Mouse (Mus musculus) forebrain, embryonic 12.5 days (tissue): ENCODE data around the gene Slc25a34. TPM values are rescaled to one million over a fixed set of nuclear protein-coding genes. Genes with fewer than 3 reads are reported as not detected.

Experiments used
- ATAC-seq: fragments of 200-750 bp; cut with Nextera tagmentation; 2 replicates; pipeline ENCODE4 v1.8.0; 2017; ENCODE audit warnings: moderate TSS enrichment; ENCODE audit not compliant: low FRiP score
- H3K27ac ChIP-seq: fragments of 300-500 bp; sonication (generic); 2 replicates; pipeline ENCODE4 v1.5.1; 2016; ENCODE audit warnings: mild to moderate bottlenecking
- H3K27me3 ChIP-seq: fragments of 300-500 bp; sonication (generic); 2 replicates; pipeline ENCODE4 v1.6.1; 2016; ENCODE audit warnings: mild to moderate bottlenecking
- H3K36me3 ChIP-seq: fragments of 300-500 bp; sonication (generic); replicated peaks from 2 replicates; pipeline ENCODE4 v1.6.1; 2016; ENCODE audit warnings: mild to moderate bottlenecking
- H3K4me1 ChIP-seq: fragments of 300-500 bp; sonication (generic); 2 replicates; pipeline ENCODE4 v1.6.1; 2016
- H3K4me2 ChIP-seq: fragments of 300-500 bp; sonication (generic); 2 replicates; pipeline ENCODE4 v1.6.1; 2016; ENCODE audit warnings: mild to moderate bottlenecking, moderate library complexity
- H3K4me3 ChIP-seq: fragments of 300-500 bp; sonication (generic); replicated peaks from 2 replicates; pipeline ENCODE4 v1.5.1; 2016; ENCODE audit warnings: mild to moderate bottlenecking
- H3K9ac ChIP-seq: fragments of 300-500 bp; sonication (generic); 2 replicates; pipeline ENCODE4 v1.6.1; 2016; ENCODE audit warnings: mild to moderate bottlenecking
- H3K9me3 ChIP-seq: fragments of 300-500 bp; sonication (generic); 2 replicates; pipeline ENCODE4 v1.6.1; 2016
- WGBS: fragments of 180-500 bp; shearing (Covaris S2); methylation state at CpG from one replicate; pipeline ENCODE4 v1.1.7; 2016; 5-methylcytosine and 5-hydroxymethylcytosine counted together
- polyA plus RNA-seq: library from polyadenylated mRNA; unstranded; fragments of >200 nt; fragmentation: Nextera tagmentation; extraction: Ambion mirVana; gene quantifications from 2 replicates; pipeline ENCODE4 v1.2.1, GENCODE M21; 2016

Slc25a34 gene
- polyA plus RNA-seq, 1 experiment from 2014 or later, result not detected

DNA sequence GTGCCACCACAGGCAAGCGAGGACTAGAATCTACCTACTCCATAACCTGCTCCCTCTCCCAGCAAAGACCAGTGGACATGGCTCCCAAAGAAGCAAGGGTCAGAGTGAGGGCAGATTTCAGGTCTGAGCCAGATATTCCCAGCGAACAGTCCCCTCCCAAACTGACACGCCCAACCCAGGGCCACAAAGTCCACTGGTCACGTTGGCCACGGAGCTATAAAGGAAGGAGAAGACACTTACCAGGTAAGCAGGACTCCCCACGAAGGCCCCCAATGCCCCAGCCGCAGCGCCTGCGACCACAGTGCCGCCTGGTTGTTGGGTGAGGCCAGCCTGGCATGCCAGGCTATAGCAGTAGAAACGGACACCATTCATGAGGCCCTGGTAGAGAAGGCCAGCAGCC is 584 bp downstream of the Slc25a34 start:
- no peak overlapping the region for H3K4me3 ChIP-seq
- WGBS, result 82% methylated on average over 11 of the region's 11 CpGs
- peak overlapping the region; percentile 36; the same call in 1 of the 2 replicates for H3K27ac ChIP-seq

DNA sequence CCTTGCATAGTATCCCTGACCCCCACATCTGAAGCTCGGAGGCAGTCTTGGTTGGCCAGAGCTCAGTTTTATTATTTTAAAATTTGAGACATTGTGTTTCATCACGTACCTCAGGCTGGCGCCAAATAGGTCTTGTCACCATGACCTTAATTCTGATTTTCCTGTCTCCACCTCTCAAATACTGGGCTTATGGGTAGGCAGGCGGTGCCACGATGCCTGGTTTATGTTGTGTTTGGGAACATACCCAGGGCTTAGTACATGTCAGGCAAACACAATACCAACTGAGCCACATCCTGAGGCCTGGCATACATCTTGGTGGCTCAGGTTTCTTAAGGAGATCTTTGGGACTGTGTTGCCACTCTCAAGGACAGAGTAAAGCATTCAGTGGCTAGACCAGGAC is 1.0 kb downstream of the Slc25a34 start:
- Histone ChIP-seq H3K27ac (no peak overlapping the region), H3K9me3 (no peaks in the 10 kb centered on the region), H3K4me2 (no peak overlapping the region), H3K36me3 (peaks cover 17% of the 10 kb centered on the region), H3K4me3 (no peak overlapping the region), H3K4me1 (peaks cover 10% of the 10 kb centered on the region), H3K9ac (no peak overlapping the region), H3K27me3 (peaks cover 7% of the 10 kb centered on the region)
- WGBS, result 82% methylated on average over 5 of the region's 5 CpGs
- no peak for ATAC-seq

More for the DNA sequence above, 584 bp downstream of the Slc25a34 start:
- Histone ChIP-seq H3K4me2 (no peak overlapping the region), H3K36me3 (peaks cover 22% of the 10 kb centered on the region), H3K4me1 (peaks cover 6% of the 10 kb centered on the region), H3K9me3 (no peaks in the 10 kb centered on the region), H3K9ac (no peak overlapping the region), H3K27me3 (peaks cover 2% of the 10 kb centered on the region)
- no peak for ATAC-seq

DNA sequence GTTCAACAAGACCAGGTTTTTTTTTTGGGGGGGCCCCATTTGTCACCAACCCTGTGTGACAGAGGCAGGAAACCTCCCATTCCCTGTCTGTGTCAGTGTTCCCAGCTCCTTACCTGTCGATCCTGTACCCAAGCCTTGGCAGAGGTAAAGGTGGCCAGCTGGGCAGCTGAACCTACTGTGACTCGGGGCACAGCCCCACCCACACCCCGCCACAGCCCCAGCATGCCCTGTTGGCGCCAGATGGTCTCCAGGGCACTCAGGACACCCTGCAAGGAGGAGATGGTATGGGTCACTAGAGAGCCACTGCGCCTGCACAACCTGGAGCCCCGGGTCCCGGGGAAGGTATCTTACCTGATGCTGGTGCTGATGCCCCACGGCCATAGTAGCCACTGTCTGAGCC is 1.5 kb downstream of the Slc25a34 start:
- H3K27ac ChIP-seq, result no peak overlapping the region
- H3K4me2 ChIP-seq, result no peak overlapping the region
- WGBS, result 84% methylated on average over 8 of the region's 8 CpGs
- H3K4me3 ChIP-seq, result no peak overlapping the region
- H3K36me3 ChIP-seq, result peaks cover 14% of the 10 kb centered on the region
- peaks cover 11% of the 10 kb centered on the region for H3K27me3 ChIP-seq
- H3K9ac ChIP-seq, result 0 out of 2 replicates have a peak overlapping the region, but pooled peaks have one; percentile 12
- no peaks in the 10 kb centered on the region for H3K9me3 ChIP-seq
- ATAC-seq, result no peak
- peaks cover 14% of the 10 kb centered on the region for H3K4me1 ChIP-seq

DNA sequence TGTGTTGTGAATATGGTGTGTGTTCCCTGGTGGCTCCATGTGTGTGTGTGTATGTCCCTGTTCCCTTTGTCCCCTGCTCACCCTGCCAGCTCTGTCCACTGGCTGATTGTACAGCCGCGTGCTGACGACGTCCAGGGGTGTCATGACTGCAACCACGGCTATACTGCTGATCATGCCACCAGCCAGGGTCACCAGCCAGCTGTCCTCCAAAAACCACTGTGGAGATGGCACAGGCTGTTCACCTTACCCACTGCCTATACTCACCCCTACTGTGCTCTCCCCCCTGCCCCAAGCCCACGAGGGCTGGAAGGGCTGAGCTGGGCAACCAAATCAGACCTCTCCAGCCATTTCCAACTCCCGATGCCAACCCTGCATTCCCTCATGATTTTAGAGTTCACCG is 2.3 kb downstream of the Slc25a34 start:
- Histone ChIP-seq H3K4me1 (peaks cover 14% of the 10 kb centered on the region), H3K9ac (no peak overlapping the region), H3K9me3 (no peaks in the 10 kb centered on the region), H3K27ac (no peak overlapping the region), H3K4me2 (no peak overlapping the region), H3K36me3 (peaks cover 6% of the 10 kb centered on the region), H3K27me3 (peaks cover 15% of the 10 kb centered on the region), H3K4me3 (no peak overlapping the region)
- no peak for ATAC-seq
- 87% methylated on average over 8 of the region's 8 CpGs for WGBS

DNA sequence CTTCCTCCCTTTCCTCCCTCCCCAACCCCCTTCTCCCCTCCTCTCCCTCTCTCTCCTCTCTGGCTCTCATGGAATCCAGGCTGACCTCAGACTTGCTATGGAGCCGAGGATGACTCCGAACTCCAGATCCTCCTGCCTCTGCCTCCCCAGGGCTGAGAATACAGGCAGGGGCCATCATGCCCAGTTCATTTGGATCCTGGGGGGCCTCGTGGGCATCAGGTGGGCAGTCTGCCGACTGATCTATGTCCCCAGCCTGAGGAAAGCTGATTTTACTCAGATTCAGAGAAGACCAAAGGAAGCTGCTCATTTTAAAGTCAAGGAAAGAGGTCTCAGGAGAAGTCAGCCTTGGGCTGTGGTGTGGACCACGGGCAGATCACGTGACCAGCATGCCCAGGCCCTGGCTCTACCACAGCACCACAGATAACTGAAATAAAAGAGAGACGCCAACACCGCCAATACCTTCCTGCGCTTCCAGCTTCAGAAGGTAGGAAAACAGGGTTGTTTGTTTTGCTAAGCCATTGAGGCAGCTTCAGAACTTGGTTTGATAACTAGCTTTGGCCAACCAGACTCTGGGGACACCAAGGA is 4.2 kb downstream of the Slc25a34 start:
- Histone ChIP-seq H3K4me1 (peaks cover 14% of the 10 kb centered on the region), H3K9ac (no peak overlapping the region), H3K4me3 (no peak overlapping the region), H3K36me3 (no peaks in the 10 kb centered on the region), H3K9me3 (no peaks in the 10 kb centered on the region), H3K4me2 (no peak overlapping the region), H3K27me3 (peaks cover 18% of the 10 kb centered on the region), H3K27ac (no peak overlapping the region)
- no peak for ATAC-seq
- WGBS, result 84% methylated on average over 9 of the region's 9 CpGs

GRCm38 (mm10) chr4:141618565-141619243 is 4.9 kb downstream of the Slc25a34 start, which contains the start of gene Tmem82:
Gene Tmem82, minus strand, starts transcription at chr4:141618633.
- whole genome bisulfite sequencing, result 26% methylated on average over 20 of the region's 20 CpGs
- peaks cover 13% of the 10 kb centered on the region for H3K4me1 ChIP-seq
- H3K9me3 ChIP-seq, result no peaks in the 10 kb centered on the region
- H3K4me2 ChIP-seq, result peak within 1 kb of the TSS; percentile 47
- no peak within 1 kb of the TSS for H3K27ac ChIP-seq
- H3K4me3 ChIP-seq, result peak within 1 kb of the TSS; percentile 18
- peak within 1 kb of the TSS; percentile 29; the same call in 1 of the 2 replicates for H3K9ac ChIP-seq
- H3K36me3 ChIP-seq, result no peaks in the 10 kb centered on the region
- ATAC-seq, result 0 out of 2 replicates have a peak, but pooled peaks have one; percentile 15
- H3K27me3 ChIP-seq, result peaks cover 18% of the 10 kb centered on the region

- Histone ChIP-seq H3K27ac (no peak overlapping the region), H3K9me3 (no peaks in the 10 kb centered on the region), H3K4me2 (peak overlapping the region; percentile 47), H3K4me1 (peaks cover 11% of the 10 kb centered on the region), H3K9ac (peak overlapping the region; percentile 29; the same call in 1 of the 2 replicates), H3K27me3 (peaks cover 18% of the 10 kb centered on the region), H3K36me3 (no peaks in the 10 kb centered on the region), H3K4me3 (peak overlapping the region; percentile 18)
- 16% methylated on average over 22 of the region's 22 CpGs for WGBS
- ATAC-seq, result peak; percentile 21
Observed at GRCm38 (mm10) chr4:141617863-141618564, 5.6 kb downstream of the Slc25a34 start.

DNA sequence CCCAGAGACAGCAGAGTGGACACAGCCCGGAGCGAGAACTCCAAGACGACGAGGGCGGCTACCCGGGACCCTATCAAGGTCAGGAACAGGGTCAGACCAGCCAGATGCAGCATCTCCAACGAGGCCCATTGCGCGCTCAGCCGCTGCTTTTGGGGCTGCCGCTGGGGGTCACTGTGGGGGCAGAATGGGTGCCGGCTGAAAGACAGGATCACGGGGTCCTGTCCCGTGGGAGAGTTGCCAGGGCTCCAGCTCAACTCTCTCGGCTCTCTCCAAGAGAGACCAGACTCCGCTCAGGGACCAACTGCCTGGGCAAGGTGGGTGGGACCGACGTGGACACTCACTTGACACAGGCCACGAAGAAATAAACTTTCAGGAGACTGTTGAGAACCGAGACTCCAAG is 6.3 kb downstream of the Slc25a34 start:
- H3K4me1 ChIP-seq, result peaks cover 11% of the 10 kb centered on the region
- no peaks in the 10 kb centered on the region for H3K36me3 ChIP-seq
- peak; percentile 18; the same call in 1 of the 2 replicates for ATAC-seq
- H3K27me3 ChIP-seq, result peaks cover 18% of the 10 kb centered on the region
- H3K4me3 ChIP-seq, result peak overlapping the region; percentile 18
- no peak overlapping the region for H3K27ac ChIP-seq
- peak overlapping the region; percentile 29; the same call in 1 of the 2 replicates for H3K9ac ChIP-seq
- no peaks in the 10 kb centered on the region for H3K9me3 ChIP-seq
- 6% methylated on average over 20 of the region's 20 CpGs for WGBS
- peak overlapping the region; percentile 47 for H3K4me2 ChIP-seq

- 76% methylated on average over 6 of the region's 6 CpGs for WGBS
- ATAC-seq, result no peak
- no peak overlapping the region for H3K27ac ChIP-seq
Observed at GRCm38 (mm10) chr4:141616811-141617210, 6.8 kb downstream of the Slc25a34 start.

GRCm38 (mm10) chr4:141614946-141615345 is 8.7 kb downstream of the Slc25a34 start:
- no peak overlapping the region for H3K9ac ChIP-seq
- peaks cover 18% of the 10 kb centered on the region for H3K27me3 ChIP-seq
- H3K27ac ChIP-seq, result no peak overlapping the region
- ATAC-seq, result no peak
- H3K9me3 ChIP-seq, result no peaks in the 10 kb centered on the region
- H3K4me3 ChIP-seq, result no peak overlapping the region
- H3K4me2 ChIP-seq, result no peak overlapping the region
- H3K36me3 ChIP-seq, result no peaks in the 10 kb centered on the region
- WGBS, result 87% methylated on average over 14 of the region's 14 CpGs
- peaks cover 11% of the 10 kb centered on the region for H3K4me1 ChIP-seq

More at GRCm38 (mm10) chr4:141616811-141617210, 6.8 kb downstream of the Slc25a34 start:
- H3K4me2 ChIP-seq, result no peak overlapping the region
- H3K36me3 ChIP-seq, result no peaks in the 10 kb centered on the region
- peaks cover 18% of the 10 kb centered on the region for H3K27me3 ChIP-seq
- no peaks in the 10 kb centered on the region for H3K9me3 ChIP-seq
- no peak overlapping the region for H3K9ac ChIP-seq
- peaks cover 11% of the 10 kb centered on the region for H3K4me1 ChIP-seq
- no peak overlapping the region for H3K4me3 ChIP-seq

DNA sequence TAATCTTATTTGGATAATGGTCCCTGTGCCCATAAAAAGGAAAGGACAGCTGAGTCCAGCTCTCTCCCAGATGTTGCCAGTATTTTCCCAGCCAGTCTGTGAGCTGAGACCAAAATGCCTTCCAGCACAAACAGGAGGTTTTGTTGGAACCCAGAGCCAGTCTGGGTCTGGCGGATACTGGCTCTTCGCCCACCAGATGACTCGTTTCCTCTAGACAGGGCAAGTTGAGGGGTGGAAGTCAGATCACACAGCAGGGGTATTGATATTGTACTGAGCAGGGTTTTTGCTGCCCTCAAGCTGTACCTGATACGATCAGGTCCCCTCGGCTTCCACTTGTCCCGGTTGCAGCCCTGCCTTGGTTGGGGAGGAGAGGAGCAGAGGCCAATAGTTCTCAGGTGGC is 14.1 kb downstream of the Slc25a34 start:
- Histone ChIP-seq H3K9me3 (no peaks in the 10 kb centered on the region), H3K4me1 (no peaks in the 10 kb centered on the region), H3K9ac (no peak overlapping the region), H3K27ac (no peak overlapping the region), H3K27me3 (no peaks in the 10 kb centered on the region), H3K4me3 (no peak overlapping the region), H3K36me3 (no peaks in the 10 kb centered on the region), H3K4me2 (no peak overlapping the region)
- WGBS, result 90% methylated on average over 6 of the region's 6 CpGs
- ATAC-seq, result no peak

DNA sequence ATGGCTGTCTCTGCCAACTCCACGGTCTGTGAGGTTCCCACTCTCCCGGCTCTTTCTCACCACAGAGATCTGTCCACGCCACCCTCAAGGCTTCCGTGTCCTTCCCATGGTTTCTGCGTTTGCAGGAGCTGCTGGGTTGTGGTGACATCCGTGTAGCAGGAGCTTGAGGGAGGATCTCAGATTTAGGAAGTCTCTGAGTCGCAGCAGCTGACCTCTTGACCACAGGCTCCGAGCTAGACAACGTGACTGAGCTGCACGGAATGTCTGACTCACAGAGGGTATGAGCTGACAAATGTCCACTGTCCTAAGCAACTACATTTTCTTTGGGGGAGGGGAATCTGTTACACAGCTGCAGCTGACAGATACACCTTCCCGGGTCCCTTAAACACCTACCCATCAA is 17.8 kb downstream of the Slc25a34 start, which contains the start of gene Fblim1:
Fblim1 (minus strand) TSS at position 236 of the 400 bp plus-strand sequence.
- Histone ChIP-seq H3K27ac (no peak within 1 kb of the TSS), H3K9me3 (no peaks in the 10 kb centered on the region), H3K9ac (no peak within 1 kb of the TSS), H3K27me3 (peaks cover 14% of the 10 kb centered on the region), H3K4me2 (no peak within 1 kb of the TSS), H3K36me3 (no peaks in the 10 kb centered on the region), H3K4me3 (no peak within 1 kb of the TSS), H3K4me1 (no peaks in the 10 kb centered on the region)
- no peak for ATAC-seq
- 88% methylated on average over 11 of the region's 11 CpGs for WGBS
